Mouse (Mus musculus): Measurements from ENCODE around the gene Adamts2. TPM values are rescaled to one million over a fixed set of nuclear protein-coding genes. Genes with fewer than 3 reads are reported as not detected.
A peak's percentile ranks its signal among the peaks of the same experiment; 100 is the strongest.

Gene Adamts2
- total and polyA plus RNA-seq, 3 experiments = not detected

- no peaks in the 10 kb centered on the region for H3K36me3 ChIP-seq (replicated peaks in 1 of 2; ENCODE audit: control insufficient read depth in 1 of 2, insufficient read depth in 1 of 2, low read length in 1 of 2)
- dilution Hi-C loops (cut with MboI; ENCODE audit: extremely low pct_ligation_motif_present, extremely low pct_unique_long_range_greater_than_20kb, low sequenced_read_pairs) = no loop called here
These were observed 5.3 kb upstream of the Adamts2 start for GRCm38 (mm10) chr11:50596571-50596970.

GRCm38 (mm10) chr11:50599156-50599555 lies 2.7 kb upstream of the Adamts2 start:
- no peak for DNase-seq (ENCODE audit: extremely low read depth)
- Histone ChIP-seq H3K4me3 (replicated peaks in 1 of 3; ENCODE audit: low read depth in 2 of 3, low read length in 2 of 3, poor library complexity in 1 of 3) (no peak overlapping the region), H3K27me3 (replicated peaks) (peaks cover 66% of the 10 kb centered on the region), H3K4me2 (ENCODE audit: insufficient read depth, low read depth, poor library complexity, severe bottlenecking) (no peak overlapping the region), H3K4me1 (ENCODE audit: control insufficient read depth in 1 of 2, insufficient read depth in 2 of 2) (no peaks in the 10 kb centered on the region), H3K9me3 (replicated peaks; ENCODE audit: low read length) (peaks cover 30% of the 10 kb centered on the region), H3K36me3 (replicated peaks in 1 of 2; ENCODE audit: control insufficient read depth in 1 of 2, insufficient read depth in 1 of 2, low read length in 1 of 2) (no peaks in the 10 kb centered on the region), H3K79me2 (replicated peaks; ENCODE audit: control insufficient read depth, extremely low read depth, insufficient read depth, poor library complexity, severe bottlenecking) (no peaks in the 10 kb centered on the region), H3K9ac (ENCODE audit: insufficient read depth, low read depth) (no peak overlapping the region), H3K27ac (ENCODE audit: insufficient read depth, low read depth) (no peak overlapping the region)
- dilution Hi-C loops (cut with MboI; ENCODE audit: extremely low pct_ligation_motif_present, extremely low pct_unique_long_range_greater_than_20kb, low sequenced_read_pairs) (no loop called here), in situ Hi-C loops (cut with MboI; ENCODE audit: low pct_ligation_motif_present, low pct_unique_long_range_greater_than_20kb, low sequenced_read_pairs) (no loop called here)
- TF ChIP-seq MYC (IDR thresholded peaks at IDR 0.05; ENCODE audit: low read depth, low read length) (no peak), UBTF (IDR thresholded peaks at IDR 0.05; ENCODE audit: low read depth, low read length) (no peak), IRF4 (IDR thresholded peaks at IDR 0.05; ENCODE audit: low read depth, low read length) (no peak), GABPA (IDR thresholded peaks at IDR 0.05; ENCODE audit: insufficient replicate concordance, low read depth, low read length) (no peak), CTCF (conservative IDR thresholded peaks at IDR 0.05 in 1 of 2, IDR thresholded peaks at IDR 0.05 in 1 of 2; ENCODE audit: low read depth in 2 of 2, low read length in 2 of 2) (peak in 1 of 2 experiments; percentile 23; a peak in 1 of 4 replicates), CHD2 (IDR thresholded peaks at IDR 0.05; ENCODE audit: low read length) (no peak), POLR2AphosphoS2 (IDR thresholded peaks at IDR 0.05; ENCODE audit: low read depth, low read length) (no peak)

More at GRCm38 (mm10) chr11:50596571-50596970, 5.3 kb upstream of the Adamts2 start:
- no peak for DNase-seq (ENCODE audit: extremely low read depth)
- H3K9ac ChIP-seq (ENCODE audit: insufficient read depth, low read depth) = no peak overlapping the region
- no peak overlapping the region for H3K4me3 ChIP-seq (replicated peaks in 1 of 3; ENCODE audit: low read depth in 2 of 3, low read length in 2 of 3, poor library complexity in 1 of 3)
- H3K79me2 ChIP-seq (replicated peaks; ENCODE audit: control insufficient read depth, extremely low read depth, insufficient read depth, poor library complexity, severe bottlenecking) = no peaks in the 10 kb centered on the region
- TF ChIP-seq ZKSCAN1 (IDR thresholded peaks at IDR 0.05; ENCODE audit: borderline replicate concordance, low read depth, low read length) (no peak), ZC3H11A (IDR thresholded peaks at IDR 0.05; ENCODE audit: low read depth, low read length) (no peak), USF2 (conservative IDR thresholded peaks at IDR 0.05; ENCODE audit: low read depth, low read length) (no peak), KAT2A (IDR thresholded peaks at IDR 0.05; ENCODE audit: insufficient replicate concordance, low read length) (no peak), SMC3 (IDR thresholded peaks at IDR 0.05; ENCODE audit: low read depth, low read length) (no peak), TBP (conservative IDR thresholded peaks at IDR 0.05; ENCODE audit: low read depth, low read length) (no peak), POLR2AphosphoS2 (IDR thresholded peaks at IDR 0.05; ENCODE audit: low read depth, low read length) (no peak), MXI1 (IDR thresholded peaks at IDR 0.05; ENCODE audit: low read depth, low read length) (no peak), USF1 (IDR thresholded peaks at IDR 0.05; ENCODE audit: low read depth, low read length) (no peak), PAX5 (IDR thresholded peaks at IDR 0.05; ENCODE audit: low read length) (no peak), NRF1 (IDR thresholded peaks at IDR 0.05; ENCODE audit: low read depth, low read length) (no peak), GABPA (IDR thresholded peaks at IDR 0.05; ENCODE audit: insufficient replicate concordance, low read depth, low read length) (no peak), RAD21 (IDR thresholded peaks at IDR 0.05; ENCODE audit: low read depth, low read length) (no peak), MYC (IDR thresholded peaks at IDR 0.05; ENCODE audit: low read depth, low read length) (no peak), NELFE (IDR thresholded peaks at IDR 0.05; ENCODE audit: low read depth, low read length) (no peak)
- no peak overlapping the region for H3K27ac ChIP-seq (ENCODE audit: insufficient read depth, low read depth)
- peaks cover 85% of the 10 kb centered on the region for H3K27me3 ChIP-seq (replicated peaks)
- H3K4me2 ChIP-seq (ENCODE audit: insufficient read depth, low read depth, poor library complexity, severe bottlenecking) = no peak overlapping the region
- in situ Hi-C loops (cut with MboI; ENCODE audit: low pct_ligation_motif_present, low pct_unique_long_range_greater_than_20kb, low sequenced_read_pairs) = no loop called here
- no peaks in the 10 kb centered on the region for H3K4me1 ChIP-seq (ENCODE audit: control insufficient read depth in 1 of 2, insufficient read depth in 2 of 2)
- H3K9me3 ChIP-seq (replicated peaks; ENCODE audit: low read length) = peaks cover 9% of the 10 kb centered on the region

Data from CH12.LX (cell line).